Comparison of ENCODE assay signal across 8 mouse cellular contexts in genomic region chr19:45783933-45784576, GRCm38 (mm10). TPM values are rescaled to one million over a fixed set of nuclear protein-coding genes. Genes with fewer than 3 reads are reported as not detected.
DNase-seq lines count a peak whose midpoint lies in the region; ATAC-seq and TF ChIP-seq lines count a peak whose summit lies in the region.

No protein-coding gene starts in this region.

- WGBS in heart, embryonic 14.5 days, result 31% methylated on average over 17 of the region's 17 CpGs
- 24% methylated on average over 17 of the region's 17 CpGs for WGBS in lung, embryonic 16.5 days

- no peaks in the 10 kb centered on the region for H3K9me3 ChIP-seq in ES-Bruce4 (replicated peaks; ENCODE audit: control insufficient read depth, insufficient read depth, low read length, poor library complexity, severe bottlenecking)
- H3K9me3 ChIP-seq in heart, embryonic 14.5 days (ENCODE audit: control insufficient read depth, low read length), result no peaks in the 10 kb centered on the region
- no peaks in the 10 kb centered on the region for H3K9me3 ChIP-seq in lung, embryonic 16.5 days (ENCODE audit: control insufficient read depth, low read length)

- H3K27me3 ChIP-seq in ES-Bruce4 (ENCODE audit: control insufficient read depth, insufficient read depth, low read length, poor library complexity, severe bottlenecking), result no peaks in the 10 kb centered on the region
- H3K27me3 ChIP-seq in heart, embryonic 14.5 days (ENCODE audit: control insufficient read depth, insufficient read depth, low read length), result no peaks in the 10 kb centered on the region
- no peaks in the 10 kb centered on the region for H3K27me3 ChIP-seq in lung, embryonic 16.5 days (ENCODE audit: control insufficient read depth, insufficient read depth, low read depth, low read length)

- H3K4me1 ChIP-seq in ES-Bruce4 (ENCODE audit: control insufficient read depth, insufficient read depth, low read length), result peaks cover 1% of the 10 kb centered on the region
- peaks cover 7 to 24% of the 10 kb centered on the region in 2 experiments for H3K4me1 ChIP-seq in heart, embryonic 14.5 days (ENCODE audit: control insufficient read depth in 2 of 2, insufficient read depth in 2 of 2, low read length in 2 of 2)
- H3K4me1 ChIP-seq in lung, embryonic 16.5 days (replicated peaks; ENCODE audit: control insufficient read depth, insufficient read depth, low read length), result peaks cover 20% of the 10 kb centered on the region

- H3K9ac ChIP-seq in ES-Bruce4 (ENCODE audit: low read depth, poor library complexity, severe bottlenecking), result peak overlapping the region; percentile 76
- H3K9ac ChIP-seq in heart, embryonic 14.5 days (ENCODE audit: low read length), result peak overlapping the region; percentile 67
- peak overlapping the region; percentile 70 for H3K9ac ChIP-seq in lung, embryonic 16.5 days (ENCODE audit: low read length)

- peak; percentile 77 for TF ChIP-seq POLR2A in ES-Bruce4 (IDR thresholded peaks at IDR 0.05; ENCODE audit: insufficient read depth, low read length)

- TF ChIP-seq EP300 in ES-Bruce4 (IDR thresholded peaks at IDR 0.05; ENCODE audit: insufficient read depth, low read depth, low read length), result no peak

- peak overlapping the region; percentile 88 for H3K4me3 ChIP-seq in ES-Bruce4 (ENCODE audit: low read depth, low read length)
- H3K4me3 ChIP-seq in heart, embryonic 14.5 days (ENCODE audit: control insufficient read depth in 1 of 2, insufficient read depth in 1 of 2, low read depth in 1 of 2, low read length in 2 of 2), result peak overlapping the region; percentile 49 to 86
- H3K4me3 ChIP-seq in lung, embryonic 16.5 days (ENCODE audit: low read length), result peak overlapping the region; percentile 100

- TF ChIP-seq CTCF in ES-Bruce4 (IDR thresholded peaks at IDR 0.05; ENCODE audit: low read depth, low read length), result no peak

- peaks cover 18% of the 10 kb centered on the region for H3K36me3 ChIP-seq in ES-Bruce4 (ENCODE audit: control insufficient read depth, insufficient read depth, low read length, poor library complexity, severe bottlenecking)
- H3K36me3 ChIP-seq in heart, embryonic 14.5 days (ENCODE audit: control insufficient read depth, insufficient read depth, low read length), result peaks cover 18% of the 10 kb centered on the region
- peaks cover 7% of the 10 kb centered on the region; the same call in 1 of the 2 replicates for H3K36me3 ChIP-seq in lung, embryonic 16.5 days (ENCODE audit: control insufficient read depth, insufficient read depth, low read length)

- H3K27ac ChIP-seq in ES-Bruce4 (ENCODE audit: insufficient read depth, low read length), result peak overlapping the region; percentile 59
- peak overlapping the region; percentile 70 to 76 for H3K27ac ChIP-seq in heart, embryonic 14.5 days (replicated peaks in 1 of 2; ENCODE audit: control insufficient read depth in 1 of 2, insufficient read depth in 1 of 2, low read depth in 2 of 2, low read length in 2 of 2)
- H3K27ac ChIP-seq in lung, embryonic 16.5 days (ENCODE audit: low read length), result peak overlapping the region; percentile 91

- ATAC-seq in heart, embryonic 14.5 days (ENCODE audit: insufficient number of reproducible peaks, insufficient read depth, low FRiP score, low read depth), result no peak
- no peak for ATAC-seq in lung, embryonic 16.5 days (ENCODE audit: low read depth)

- peak overlapping the region; percentile 69 for H3K4me2 ChIP-seq in heart, embryonic 14.5 days (ENCODE audit: low read length)
- peak overlapping the region; percentile 75 for H3K4me2 ChIP-seq in lung, embryonic 16.5 days (ENCODE audit: low read depth, low read length)

- peak; percentile 15 for DNase-seq in embryo, embryonic 10 days (ENCODE audit: low spot score)
- no peak for DNase-seq in embryo, embryonic 9.5 days (ENCODE audit: extremely low spot score)
- no peak for DNase-seq in T-cell, adult 2 months (ENCODE audit: low spot score)
- no peak for DNase-seq in frontal cortex, adult 2 months (ENCODE audit: extremely low spot score in 1 of 2, low spot score in 1 of 2)
- no peak for DNase-seq in urinary bladder, postnatal 25 days (ENCODE audit: low spot score)

RNA-seq across cellular contexts. Expression of gene Mgea5, which starts 0.4 kb away (rescaled TPM):
- 177 and 181 TPM in 2 replicates for polyA plus RNA-seq in ES-Bruce4 (2011; ENCODE audit: insufficient read depth, insufficient read length, low read depth, missing spikeins)
- 47.0 and 47.1 TPM in 2 replicates for polyA plus RNA-seq in heart, embryonic 14.5 days (2014; fragmentation: Nextera tagmentation; extraction: Ambion mirVana)
- 47.0 and 48.5 TPM in 2 replicates for polyA plus RNA-seq in lung, embryonic 16.5 days (2015; fragmentation: Nextera tagmentation; extraction: Ambion mirVana)
- polyA plus RNA-seq in frontal cortex, adult 2 months (2012; rRNA removed), result 140 and 147 TPM in 2 replicates

RNA-seq across cellular contexts. Expression of gene Kcnip2, which starts 31.8 kb away (rescaled TPM):
- 3.1 and 4.2 TPM in 2 replicates for polyA plus RNA-seq in ES-Bruce4 (2011; ENCODE audit: insufficient read depth, insufficient read length, low read depth, missing spikeins)
- polyA plus RNA-seq in heart, embryonic 14.5 days (2014; fragmentation: Nextera tagmentation; extraction: Ambion mirVana), result 3.1 and 3.6 TPM in 2 replicates
- 1.7 and 1.9 TPM in 2 replicates for polyA plus RNA-seq in lung, embryonic 16.5 days (2015; fragmentation: Nextera tagmentation; extraction: Ambion mirVana)
- polyA plus RNA-seq in frontal cortex, adult 2 months (2012; rRNA removed), result 141 and 182 TPM in 2 replicates

RNA-seq across cellular contexts. Expression of gene Npm3, which starts 34.7 kb away (rescaled TPM):
- polyA plus RNA-seq in ES-Bruce4 (2011; ENCODE audit: insufficient read depth, insufficient read length, low read depth, missing spikeins), result 188 and 196 TPM in 2 replicates
- polyA plus RNA-seq in heart, embryonic 14.5 days (2014; fragmentation: Nextera tagmentation; extraction: Ambion mirVana), result 9.8 and 10.2 TPM in 2 replicates
- 14.7 and 15.8 TPM in 2 replicates for polyA plus RNA-seq in lung, embryonic 16.5 days (2015; fragmentation: Nextera tagmentation; extraction: Ambion mirVana)
- polyA plus RNA-seq in frontal cortex, adult 2 months (2012; rRNA removed), result 16.3 and 17.5 TPM in 2 replicates

RNA-seq across cellular contexts. Expression of gene Fgf8, which starts 41.3 kb away (rescaled TPM):
- polyA plus RNA-seq in ES-Bruce4 (2011; ENCODE audit: insufficient read depth, insufficient read length, low read depth, missing spikeins), result 22.6 and 25.9 TPM in 2 replicates
- polyA plus RNA-seq in heart, embryonic 14.5 days (2014; fragmentation: Nextera tagmentation; extraction: Ambion mirVana), result 0.46 TPM in 1 of 2 replicates, not detected in the other
- not detected in 2 replicates for polyA plus RNA-seq in lung, embryonic 16.5 days (2015; fragmentation: Nextera tagmentation; extraction: Ambion mirVana)
- polyA plus RNA-seq in frontal cortex, adult 2 months (2012; rRNA removed), result not detected in 2 replicates

Comparison
In these comparisons a context has a peak if more than half of its experiments do, and no peak if none do; other contexts are left out.
1. RNA of gene Kcnip2, which starts 31.8 kb away (polyA plus RNA-seq): 141 to 182 TPM in frontal cortex, adult 2 months; 3.1 to 3.6 TPM in heart, embryonic 14.5 days, 3.1 to 4.2 TPM in ES-Bruce4 and 1.7 to 1.9 TPM in lung, embryonic 16.5 days; every median in the first group is over 10 times any median in the second.
2. RNA of gene Npm3, which starts 34.7 kb away (polyA plus RNA-seq): 188 to 196 TPM in ES-Bruce4; 16.3 to 17.5 TPM in frontal cortex, adult 2 months, 14.7 to 15.8 TPM in lung, embryonic 16.5 days and 9.8 to 10.2 TPM in heart, embryonic 14.5 days; every median in the first group is over 10 times any median in the second.
3. Peak in every context shown above with its lines, with median percentiles within 50 percentile points of each other: H3K27ac ChIP-seq, H3K4me3 ChIP-seq and H3K9ac ChIP-seq.